Mouse (Mus musculus): ENCODE results near the gene Ldlr. TPM values are rescaled to one million over a fixed set of nuclear protein-coding genes. Genes with fewer than 3 reads are reported as not detected.
"Not testable (repeated sequence)": the region's sequence is repeated elsewhere in the genome, so short reads cannot be mapped to it uniquely, and the experiment has no call there.

Ldlr gene
- total RNA-seq, 1 experiment from 2014 or later, result 18.4 TPM

DNA sequence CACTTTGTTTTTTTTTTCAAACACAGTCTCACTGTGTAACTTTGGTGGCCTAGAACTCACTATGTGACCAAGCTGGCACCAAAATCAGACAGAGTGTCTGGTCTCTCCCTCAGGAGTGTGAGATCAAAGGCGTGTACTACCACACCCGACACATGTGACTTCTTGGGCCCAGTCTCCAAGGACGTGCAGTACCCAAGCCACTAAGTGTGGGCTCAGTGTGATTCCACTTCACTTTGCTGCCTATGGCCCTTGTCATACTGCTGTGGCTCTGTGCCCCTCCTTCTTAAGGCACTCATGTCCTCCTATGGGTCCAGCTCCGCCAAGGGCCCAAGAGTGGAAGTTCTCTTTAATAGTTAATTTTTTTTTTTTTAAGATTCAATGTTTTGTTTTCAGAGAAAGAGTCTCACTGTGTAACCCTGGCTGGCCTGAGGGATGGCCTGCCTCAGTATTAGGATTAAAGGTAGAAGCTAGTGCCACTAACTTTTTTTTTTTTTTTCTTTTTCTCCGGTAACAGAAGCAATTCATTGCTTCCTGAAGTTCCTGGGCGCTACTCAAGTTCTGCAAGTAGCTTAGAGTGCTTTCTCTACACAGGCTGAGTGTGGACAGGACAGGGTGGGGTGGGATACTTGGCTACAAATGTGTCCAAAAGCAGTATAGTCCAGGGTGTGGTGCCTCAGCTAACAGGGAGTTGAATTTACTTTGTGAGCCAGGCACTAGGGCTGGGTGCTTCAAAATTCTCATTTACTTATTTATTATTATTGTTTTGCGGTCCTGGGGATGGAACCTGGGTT, 61.4 kb downstream of the Ldlr start:
- no peak for ATAC-seq (replicated peaks; ENCODE audit: low read depth, poor library complexity, severe bottlenecking)

DNA sequence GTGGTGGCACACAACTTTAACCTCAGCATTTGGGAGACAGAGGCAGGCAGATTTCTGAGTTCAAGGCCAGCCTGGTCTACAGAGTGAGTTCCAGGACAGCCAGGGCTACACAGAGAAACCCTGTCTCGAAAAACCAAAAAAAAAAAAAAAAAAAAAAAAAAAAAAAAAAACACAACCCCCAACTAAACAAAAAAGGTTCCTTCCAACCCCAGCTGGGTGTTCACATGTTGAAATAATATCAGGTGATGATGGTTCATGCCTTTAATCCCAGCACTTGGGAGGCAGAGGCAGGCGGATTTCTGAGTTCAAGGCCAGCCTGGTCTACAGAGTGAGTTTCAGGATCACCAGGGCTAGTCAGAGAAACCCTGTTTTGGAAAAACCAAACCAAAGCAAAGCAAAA, 63.0 kb downstream of the Ldlr start:
- ATAC-seq (replicated peaks; ENCODE audit: low read depth, poor library complexity, severe bottlenecking), result not testable (repeated sequence)

DNA sequence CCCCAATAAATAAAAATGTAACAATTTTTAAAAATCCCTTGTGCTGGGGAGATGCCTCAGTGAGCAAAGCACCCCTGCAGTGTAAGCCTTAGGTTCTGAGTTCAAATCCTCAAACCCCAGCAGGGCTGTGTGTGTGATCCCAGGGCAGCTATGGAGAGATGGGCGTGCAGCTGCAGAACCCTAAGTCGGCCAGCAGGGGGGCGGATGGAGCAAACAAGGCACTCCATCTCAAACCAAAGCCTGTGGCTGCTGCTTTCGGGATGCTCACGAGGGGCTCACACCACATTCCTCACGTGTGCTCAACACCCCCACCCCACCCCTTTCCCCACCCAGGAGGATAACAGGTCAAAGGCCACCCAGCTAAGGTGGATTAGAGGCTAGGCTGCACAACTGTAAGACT, 63.6 kb downstream of the Ldlr start:
- peak; percentile 93 for ATAC-seq (replicated peaks; ENCODE audit: low read depth, poor library complexity, severe bottlenecking)

DNA sequence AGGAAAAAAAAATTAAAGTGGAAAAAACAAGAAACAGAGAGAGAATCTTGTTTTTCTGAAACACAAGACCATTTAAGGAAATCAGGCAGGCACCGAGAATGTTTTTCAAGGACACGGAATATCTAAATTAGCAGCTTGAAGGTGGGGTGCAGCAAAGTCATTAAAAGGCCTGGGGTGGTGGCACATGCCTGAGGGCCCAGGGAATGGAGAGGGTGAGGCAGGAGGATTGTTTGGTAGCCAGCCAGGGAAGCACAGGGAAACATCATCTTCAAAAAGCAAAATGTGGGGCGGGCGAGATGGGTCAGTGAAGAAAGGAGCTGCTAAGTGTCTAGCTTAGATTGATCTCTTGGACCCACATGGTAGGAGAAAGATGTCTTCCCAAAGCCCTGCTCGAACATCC, 64.4 kb downstream of the Ldlr start:
- ATAC-seq (replicated peaks; ENCODE audit: low read depth, poor library complexity, severe bottlenecking), result no peak

DNA sequence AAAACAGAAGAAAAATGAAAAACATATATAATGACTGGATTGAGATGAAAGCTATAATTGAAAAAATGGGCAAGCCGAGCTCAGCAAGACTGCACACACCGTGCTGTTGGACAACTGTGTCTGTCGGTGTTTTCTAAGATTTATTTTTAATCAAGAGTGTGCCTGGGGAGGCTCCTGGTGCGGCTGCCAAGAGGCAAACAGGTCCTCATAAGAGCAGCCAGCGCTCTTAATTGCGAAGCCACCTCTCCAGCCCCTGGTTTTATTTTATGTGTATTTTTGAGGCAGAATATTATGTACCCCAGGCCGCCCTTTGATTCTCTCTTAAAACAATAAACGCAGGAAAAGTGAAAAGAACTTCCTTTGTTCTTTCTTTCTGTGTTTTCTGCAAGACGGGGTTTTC, 65.0 kb downstream of the Ldlr start:
- no peak for ATAC-seq (replicated peaks; ENCODE audit: low read depth, poor library complexity, severe bottlenecking)

DNA sequence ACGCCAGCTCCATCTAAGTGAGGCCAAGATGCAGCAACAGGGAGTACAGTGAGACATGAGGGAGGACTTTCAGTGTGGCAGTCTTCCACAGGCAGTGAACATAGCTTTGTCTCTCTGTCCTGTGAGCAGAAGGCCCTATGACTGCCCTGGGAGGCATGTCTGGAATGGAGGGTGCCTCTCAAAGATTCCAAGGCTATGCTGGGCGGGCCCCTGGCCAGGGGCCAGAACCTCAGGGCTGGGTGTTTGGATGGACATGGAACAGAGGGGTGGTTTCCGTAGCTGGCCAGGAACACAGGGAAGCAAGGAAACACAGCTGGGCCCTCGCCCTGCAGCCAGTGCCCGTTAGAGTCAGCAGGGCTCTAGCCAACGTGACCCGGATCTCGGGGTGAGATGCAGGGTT, 68.6 kb downstream of the Ldlr start:
- no peak for ATAC-seq (replicated peaks; ENCODE audit: low read depth, poor library complexity, severe bottlenecking)

DNA sequence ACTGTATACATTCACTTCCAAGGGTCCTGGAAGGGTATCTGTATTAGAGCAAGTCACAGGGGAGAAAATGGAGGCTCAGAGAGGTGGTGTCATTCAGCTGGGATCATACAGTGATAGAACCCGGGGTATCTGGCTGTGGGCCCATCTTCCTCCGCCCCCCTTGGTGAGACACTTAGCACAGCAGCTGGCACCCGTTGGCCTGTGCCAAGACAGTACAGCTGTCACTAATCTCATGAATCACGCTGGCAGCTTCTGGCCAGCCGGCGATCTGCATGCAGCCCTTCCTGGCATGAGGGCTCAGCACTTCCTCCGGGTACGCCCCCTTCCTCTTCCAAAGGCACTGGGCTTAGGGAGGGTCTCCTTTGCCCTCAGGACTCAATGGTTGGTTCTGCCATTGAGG, 69.4 kb downstream of the Ldlr start:
- ATAC-seq (replicated peaks; ENCODE audit: low read depth, poor library complexity, severe bottlenecking), result peak; percentile 73

DNA sequence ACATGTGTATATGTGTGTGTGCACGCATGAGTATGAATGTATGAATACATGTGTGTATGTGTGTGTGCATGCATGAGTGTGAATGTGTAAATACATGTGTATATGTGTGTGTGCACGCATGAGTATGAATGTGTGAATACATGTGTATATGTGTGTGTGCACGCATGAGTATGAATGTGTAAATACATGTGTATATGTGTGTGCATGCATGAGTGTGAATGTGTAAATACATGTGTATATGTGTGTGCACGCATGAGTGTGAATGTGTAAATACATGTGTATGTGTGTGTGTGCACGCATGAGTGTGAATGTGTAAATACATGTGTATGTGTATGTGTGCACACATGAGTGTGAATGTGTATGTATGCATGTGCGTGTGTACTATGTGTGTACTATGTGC, 70.2 kb downstream of the Ldlr start:
- ATAC-seq (replicated peaks; ENCODE audit: low read depth, poor library complexity, severe bottlenecking), result not testable (repeated sequence)

DNA sequence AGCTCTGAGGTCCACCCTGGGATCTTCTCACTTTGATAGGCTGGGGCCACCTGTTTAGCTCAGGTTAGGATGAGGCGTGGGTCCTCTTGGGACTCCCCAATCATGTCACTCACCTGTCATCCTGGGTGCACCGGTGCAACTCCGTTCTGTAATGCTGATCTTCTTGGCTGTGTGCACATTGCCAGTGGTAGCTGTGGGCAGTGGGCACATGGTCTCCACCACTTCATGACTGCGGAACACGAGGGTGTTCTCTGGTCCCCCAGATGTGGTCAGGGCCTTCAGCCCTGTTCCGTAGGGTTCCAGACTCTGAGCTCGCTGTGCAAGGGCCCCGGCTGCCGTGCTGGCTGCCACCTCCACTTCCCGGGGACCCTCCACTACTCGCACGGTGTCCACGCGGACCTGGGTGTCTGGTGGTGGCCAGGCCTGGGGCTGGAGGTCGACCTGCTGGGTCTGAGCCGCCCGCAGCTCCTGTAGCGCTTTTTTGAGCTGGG, 71.1 kb downstream of the Ldlr start:
- ATAC-seq (replicated peaks; ENCODE audit: low read depth, poor library complexity, severe bottlenecking), result no peak

DNA sequence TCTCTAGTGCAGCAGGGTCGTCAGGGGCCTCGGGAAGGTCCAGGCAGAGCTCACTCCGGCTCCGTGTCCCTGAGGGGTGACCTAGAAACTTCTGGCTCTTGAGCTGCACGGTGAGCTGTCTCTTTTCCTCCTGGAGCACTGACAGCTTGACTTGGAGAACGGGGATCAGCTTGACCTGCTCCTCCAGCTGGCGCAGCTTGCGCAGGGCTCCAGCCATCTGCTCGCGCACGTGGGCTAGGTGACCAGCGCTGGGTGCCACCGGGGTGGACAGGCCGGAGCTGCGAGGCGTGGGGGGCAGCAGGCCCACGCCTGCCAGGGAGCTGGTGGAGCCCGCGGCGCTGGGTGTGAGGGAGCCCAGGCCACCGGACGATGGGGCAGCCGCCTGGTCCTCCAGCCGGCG, 71.6 kb downstream of the Ldlr start:
- no peak for ATAC-seq (replicated peaks; ENCODE audit: low read depth, poor library complexity, severe bottlenecking)

DNA sequence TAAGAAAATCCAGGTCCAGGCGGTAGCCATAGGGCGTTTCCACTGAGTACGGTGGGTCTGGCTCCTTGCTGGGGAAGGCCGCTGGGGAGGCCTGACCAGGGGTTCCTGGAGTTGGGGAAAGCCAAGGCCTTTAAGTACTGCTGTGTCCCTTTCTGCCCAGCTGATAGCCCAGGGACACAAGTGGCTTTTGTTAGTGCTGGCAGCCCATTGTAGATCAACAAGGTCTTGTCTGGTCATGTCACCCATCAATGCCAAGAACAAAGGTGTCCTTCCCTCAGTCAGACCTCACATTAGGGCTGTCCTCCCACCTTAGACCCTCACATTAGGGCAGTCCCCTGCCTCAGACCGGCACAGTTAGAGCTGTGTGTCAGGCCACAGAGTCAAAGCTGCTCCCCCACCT, 72.3 kb downstream of the Ldlr start:
- ATAC-seq (replicated peaks; ENCODE audit: low read depth, poor library complexity, severe bottlenecking), result no peak

DNA sequence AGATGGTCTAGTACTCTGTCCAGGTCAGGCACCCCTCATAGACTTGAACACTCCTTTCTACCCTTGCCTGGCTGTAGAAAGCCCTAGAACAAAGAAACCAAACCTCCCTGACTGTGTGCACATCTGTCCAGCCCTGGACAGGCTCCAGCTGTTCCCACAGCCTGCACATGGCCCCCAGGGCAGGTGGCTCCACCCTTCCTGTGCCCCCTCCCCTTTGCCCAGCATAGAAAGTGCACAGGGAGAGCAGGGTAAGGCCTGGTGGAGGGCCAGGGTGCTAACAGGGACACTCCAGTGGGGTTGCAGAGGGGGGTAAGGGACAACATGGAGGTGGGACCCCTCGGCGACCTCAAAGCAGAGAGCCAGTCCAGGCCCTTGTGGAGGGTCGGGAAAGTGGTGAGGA, 73.0 kb downstream of the Ldlr start:
- no peak for ATAC-seq (replicated peaks; ENCODE audit: low read depth, poor library complexity, severe bottlenecking)

DNA sequence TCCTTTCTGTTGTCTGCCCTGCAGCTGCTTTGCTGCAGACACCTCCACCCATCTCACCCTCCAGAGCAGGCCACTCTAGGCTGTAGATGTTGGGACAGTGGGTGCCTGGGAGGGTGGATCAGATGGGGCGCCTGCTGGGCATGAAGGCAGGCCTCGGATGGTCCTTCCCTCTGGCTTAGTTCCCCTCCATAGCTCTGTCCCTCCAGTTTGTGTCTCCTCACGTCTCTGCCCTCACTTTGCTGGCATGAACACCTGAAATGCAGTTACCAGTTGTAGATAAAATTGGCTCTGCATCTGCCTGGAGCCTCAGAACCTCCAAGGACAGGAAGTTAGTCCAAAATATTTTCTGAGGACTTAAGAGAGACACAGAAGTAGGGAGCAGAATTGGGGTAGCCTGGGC, 73.6 kb downstream of the Ldlr start:
- ATAC-seq (replicated peaks; ENCODE audit: low read depth, poor library complexity, severe bottlenecking), result no peak

DNA sequence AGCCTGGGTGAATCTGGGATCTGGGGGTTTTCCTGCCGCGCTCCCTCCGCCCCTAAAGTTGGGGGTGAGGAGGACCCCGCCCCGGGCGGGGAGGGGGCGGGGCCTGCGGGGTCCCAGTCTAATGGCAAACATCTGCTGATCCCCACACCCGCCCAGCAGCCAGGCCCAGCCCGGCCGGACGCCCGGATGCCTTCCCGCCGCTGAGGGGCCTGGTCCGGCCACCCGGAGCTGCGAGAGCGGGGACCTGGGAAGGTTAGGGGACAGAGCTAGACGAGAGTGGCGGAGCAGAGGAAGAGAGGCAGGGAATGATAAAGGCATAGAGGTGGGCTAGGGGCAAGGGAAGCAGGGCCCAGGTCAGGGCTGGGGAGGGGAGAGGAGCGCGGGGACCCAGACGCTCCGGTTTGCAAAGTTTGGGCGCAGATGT, 74.7 kb downstream of the Ldlr start:
- ATAC-seq (replicated peaks; ENCODE audit: low read depth, poor library complexity, severe bottlenecking), result 0 out of 2 replicates have a peak, but pooled peaks have one; percentile 33

DNA sequence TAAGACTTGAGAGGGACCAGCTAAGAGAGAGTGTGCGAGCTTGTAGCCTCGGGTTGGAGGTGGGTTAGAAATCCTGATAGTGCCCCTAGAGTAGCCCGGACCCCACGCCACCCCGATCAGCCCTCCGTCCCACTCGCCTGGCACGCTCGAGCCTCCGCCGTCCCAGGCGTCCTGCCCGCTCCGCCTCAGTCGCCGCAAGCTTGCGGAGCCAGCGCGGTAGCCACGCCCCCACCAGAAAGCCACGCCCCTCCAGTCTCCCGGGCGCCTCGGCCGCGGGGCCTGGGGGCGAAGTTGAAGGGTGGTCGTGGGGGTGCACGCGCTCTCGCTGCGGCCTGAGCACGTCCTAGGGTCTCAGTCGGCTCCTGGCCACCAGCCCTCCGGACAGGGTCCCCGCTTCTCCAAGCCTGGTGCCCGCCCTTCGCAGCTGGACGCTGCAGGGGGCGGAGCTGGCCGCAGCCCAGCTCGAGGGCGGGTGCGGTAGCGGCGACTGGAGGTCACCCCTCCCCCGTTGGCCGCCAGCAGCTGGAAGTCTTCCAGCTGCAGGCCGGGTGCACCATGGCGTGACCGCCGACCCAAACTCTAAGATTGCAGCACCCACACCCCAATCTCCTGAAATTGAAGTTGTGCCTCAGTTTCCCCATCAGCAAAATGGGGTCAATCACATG, 75.2 kb downstream of the Ldlr start, which contains the start of gene Kank2:
Gene Kank2 (minus strand): TSS at position 400 of the 665 bp plus-strand sequence.
- ATAC-seq (replicated peaks; ENCODE audit: low read depth, poor library complexity, severe bottlenecking), result peak; percentile 67

DNA sequence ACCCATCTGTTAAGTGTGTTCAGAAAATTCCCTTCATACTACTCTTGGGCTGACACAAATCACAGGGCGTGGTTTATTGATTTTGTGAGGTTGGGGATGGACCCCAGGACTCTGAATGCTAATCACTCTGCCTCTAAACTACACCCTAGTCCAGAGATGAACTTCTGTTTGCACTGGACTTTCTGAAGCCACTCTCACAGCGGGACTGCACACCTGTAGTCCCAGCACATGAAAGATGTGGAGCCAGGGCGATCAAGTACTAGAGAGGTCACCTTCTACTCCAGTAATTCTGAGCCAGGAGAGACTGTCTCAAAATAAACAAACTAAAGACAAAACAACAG, 75.7 kb downstream of the Ldlr start:
- no peak for ATAC-seq (replicated peaks; ENCODE audit: low read depth, poor library complexity, severe bottlenecking)

Other genes starting within 250 kb of the Ldlr start
- gene Tmed1, start 213.2 kb upstream of the Ldlr start, total RNA-seq (2017), result 13.8 and 17.1 TPM in 2 replicates
- gene AB124611, start 197.3 kb upstream of the Ldlr start, total RNA-seq (2017), result 0.39 and 2.6 TPM in 2 replicates
- 26.4 and 50.2 TPM in 2 replicates for gene Carm1, start 176.6 kb upstream of the Ldlr start, total RNA-seq (2017)
- 42.6 and 47.7 TPM in 2 replicates for gene Timm29, start 130.8 kb upstream of the Ldlr start, total RNA-seq (2017)
- 4.0 and 6.2 TPM in 2 replicates for gene Yipf2, start 130.7 kb upstream of the Ldlr start, total RNA-seq (2017)
- 69.7 and 94.1 TPM in 2 replicates for gene Smarca4, start 107.3 kb upstream of the Ldlr start, total RNA-seq (2017)
- gene Spc24, start 36.8 kb downstream of the Ldlr start, total RNA-seq (2017), result 120 and 131 TPM in 2 replicates
- 1.3 and 1.4 TPM in 2 replicates for gene Kank2, start 75.3 kb downstream of the Ldlr start, total RNA-seq (2017)
- gene Angptl8, start 112.0 kb downstream of the Ldlr start, total RNA-seq (2017), result not detected in 2 replicates
- gene Dock6, start 129.2 kb downstream of the Ldlr start, total RNA-seq (2017), result 1.8 and 2.7 TPM in 2 replicates
- gene Rab3d, start 194.7 kb downstream of the Ldlr start, total RNA-seq (2017), result 12.5 and 17.1 TPM in 2 replicates
- not detected in 2 replicates for gene Ccdc159, start 204.0 kb downstream of the Ldlr start, total RNA-seq (2017)
- gene Tmem205, start 204.1 kb downstream of the Ldlr start, total RNA-seq (2017), result 12.1 and 14.1 TPM in 2 replicates
- 0.09 TPM in 1 of 2 replicates, not detected in the other for gene Plppr2, start 213.6 kb downstream of the Ldlr start, total RNA-seq (2017)
- 3.7 and 6.9 TPM in 2 replicates for gene Swsap1, start 232.3 kb downstream of the Ldlr start, total RNA-seq (2017)
- 11.0 and 22.8 TPM in 2 replicates for gene Epor, start 240.0 kb downstream of the Ldlr start, total RNA-seq (2017)

All from common myeloid progenitor, adult 5-6 weeks (primary cell).